Mouse (Mus musculus) Patski (cell line): ENCODE results near the gene Islr2. TPM values are rescaled to one million over a fixed set of nuclear protein-coding genes. Genes with fewer than 3 reads are reported as not detected.

Source experiments
- ATAC-seq: fragments of 100-300 bp; one replicate; pipeline ENCODE4 v1.8.0; 2021
- CTCF ChIA-PET: fragments of 350-600 bp; sonication (Branson Sonifier 250); formaldehyde crosslinking; loops from one replicate; lab custom pipeline; 2022; ENCODE audit warnings: inconsistent platforms; lab: Charles Lee
- POLR2A ChIA-PET: fragments of 350-600 bp; sonication (Branson Sonifier 250); formaldehyde crosslinking; loops from one replicate; lab custom pipeline; 2022; ENCODE audit warnings: antibody characterized with exemption, inconsistent platforms; lab: Charles Lee
- DNase-seq: peaks from one replicate; pipeline ENCODE4 v3.0.0-alpha.2; 2011; ENCODE audit warnings: low read depth, low spot score
- H3K27me3 ChIP-seq: fragments of 371-371 bp; one replicate; pipeline ENCODE4 v1.5.1; 2021
- CTCF ChIP-seq: fragments of 100-300 bp; IDR thresholded peaks from one replicate; pipeline ENCODE4 v1.5.1; 2021
- in situ Hi-C: fragments of 300-500 bp; cut with MboI; formaldehyde crosslinking; loops from 3 replicates; pipeline ENCODE4 v1.11.1; 2018; ENCODE audit warnings: low pct_unique_long_range_greater_than_20kb, mixed read lengths
- polyA plus RNA-seq: library from polyadenylated mRNA; unstranded; gene quantifications from one replicate; pipeline ENCODE4 v1.2.3, GENCODE M21; 2021

Gene Islr2
- polyA plus RNA-seq, 1 experiment from 2014 or later = 2.1 TPM

DNA sequence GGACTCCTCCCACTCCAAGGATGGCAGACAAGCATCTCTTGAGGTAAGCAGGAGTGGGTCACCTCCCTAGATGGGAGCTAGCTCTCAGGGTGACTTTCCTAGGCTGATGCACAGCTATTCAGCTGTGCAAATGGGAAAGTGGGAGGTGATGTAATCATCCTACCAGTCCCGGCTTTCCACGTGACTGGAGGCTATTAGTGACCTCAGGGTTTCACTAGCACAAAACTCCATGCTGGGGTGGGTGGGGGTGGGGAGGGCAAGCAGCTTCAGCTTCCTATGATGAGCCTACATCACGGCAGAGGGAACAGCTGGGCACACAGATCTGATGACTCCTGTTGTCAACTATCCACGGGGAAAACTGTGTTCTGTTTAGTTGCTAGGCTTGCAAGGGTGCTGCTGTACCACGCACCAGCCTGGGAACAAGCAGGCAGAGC lies 29.3 kb downstream of the Islr2 start:
- H3K27me3 ChIP-seq = no peaks in the 10 kb centered on the region
- no peak for TF ChIP-seq CTCF
- DNase-seq = peak; percentile 84
- ChIA-PET POLR2A (interaction anchor here (0.6 to 1.5 kb wide), 3 partner anchors 19 to 176 kb away, joined by 3 to 5 read pairs (median 4); no protein-coding TSS in a partner anchor), CTCF (interaction anchor here (0.8 kb wide), 1 partner anchor 21 kb away, joined by 3 read pairs; no protein-coding TSS in a partner anchor)
- ATAC-seq = peak; percentile 82
- in situ Hi-C loops = no loop called here

DNA sequence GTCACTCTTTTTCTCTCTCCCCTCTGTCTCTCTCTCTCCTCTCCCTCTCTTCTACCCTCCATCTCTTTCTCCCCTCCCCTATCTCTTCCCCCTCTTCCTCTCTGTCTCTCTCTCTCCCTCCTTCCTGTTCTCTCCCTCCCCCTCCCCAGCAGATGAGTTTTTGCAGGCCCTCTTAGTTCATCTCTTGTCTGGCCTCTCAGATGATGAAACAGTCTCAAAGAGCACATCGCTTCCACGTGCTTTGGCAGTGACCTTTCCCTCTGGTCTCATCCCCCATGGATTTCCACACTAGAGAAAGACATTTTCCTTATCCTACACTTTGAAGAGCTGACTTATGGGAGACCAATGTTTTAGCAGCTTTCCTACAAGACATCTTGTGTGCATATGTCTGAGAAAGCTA lies 31.3 kb downstream of the Islr2 start:
- ATAC-seq (no peak), DNase-seq (no peak)
- no peak for TF ChIP-seq CTCF
- no peaks in the 10 kb centered on the region for H3K27me3 ChIP-seq
- ChIA-PET CTCF (interaction anchor here (1.2 kb wide), 1 partner anchor 12 kb away, joined by 3 read pairs; no protein-coding TSS in a partner anchor), POLR2A (interaction anchor here (1.1 to 1.2 kb wide), 2 partner anchors 19 to 23 kb away, joined by 3 read pairs; no protein-coding TSS in a partner anchor)
- in situ Hi-C loops = no loop called here

- TF ChIP-seq CTCF = no peak
- H3K27me3 ChIP-seq = no peaks in the 10 kb centered on the region
- ATAC-seq = no peak
- DNase-seq = no peak
- POLR2A ChIA-PET = no interaction called here
- in situ Hi-C loops = no loop called here
- CTCF ChIA-PET = interaction anchor here (1.8 kb wide), 1 partner anchor 119 kb away, joined by 4 read pairs; no protein-coding TSS in a partner anchor
Measured at GRCm38 (mm10) chr9:58169426-58169825, 34.7 kb downstream of the Islr2 start.

- CTCF ChIA-PET = interaction anchor here (1.8 kb wide), 2 partner anchors 16 to 119 kb away, joined by 4 read pairs; no protein-coding TSS in a partner anchor
- no peaks in the 10 kb centered on the region for H3K27me3 ChIP-seq
- DNase-seq (no peak), ATAC-seq (no peak)
- in situ Hi-C loops = no loop called here
- no peak for TF ChIP-seq CTCF
- POLR2A ChIA-PET = no interaction called here
Measured at GRCm38 (mm10) chr9:58168880-58169279, 35.2 kb downstream of the Islr2 start.

- CTCF ChIA-PET = interaction anchor here (1.1 kb wide), 1 partner anchor 115 kb away, joined by 3 read pairs; no protein-coding TSS in a partner anchor
- POLR2A ChIA-PET = no interaction called here
- no peak for TF ChIP-seq CTCF
- in situ Hi-C loops = no loop called here
- no peak for DNase-seq
- no peaks in the 10 kb centered on the region for H3K27me3 ChIP-seq
- no peak for ATAC-seq
Measured at GRCm38 (mm10) chr9:58165779-58166178, 38.3 kb downstream of the Islr2 start.

DNA sequence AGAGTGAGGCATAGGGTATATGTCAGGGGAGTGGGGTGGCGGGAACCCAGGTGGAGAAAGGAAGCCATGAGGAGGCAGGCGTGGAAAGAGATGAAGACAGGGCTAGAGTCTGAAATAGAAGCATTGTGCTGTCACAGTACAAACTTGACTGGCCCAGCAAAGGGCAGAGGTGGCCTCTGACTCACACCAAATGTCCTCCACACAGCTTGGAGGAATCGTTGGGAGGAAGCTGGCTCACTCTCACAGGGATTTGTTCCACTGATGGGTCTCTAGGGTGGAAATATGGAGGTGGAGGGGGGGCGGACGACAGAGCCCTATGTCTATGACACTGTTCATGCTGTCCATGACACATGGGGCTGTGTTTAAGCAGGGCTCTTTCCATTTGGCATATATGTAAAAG lies 41.0 kb downstream of the Islr2 start:
- no peak for TF ChIP-seq CTCF

DNA sequence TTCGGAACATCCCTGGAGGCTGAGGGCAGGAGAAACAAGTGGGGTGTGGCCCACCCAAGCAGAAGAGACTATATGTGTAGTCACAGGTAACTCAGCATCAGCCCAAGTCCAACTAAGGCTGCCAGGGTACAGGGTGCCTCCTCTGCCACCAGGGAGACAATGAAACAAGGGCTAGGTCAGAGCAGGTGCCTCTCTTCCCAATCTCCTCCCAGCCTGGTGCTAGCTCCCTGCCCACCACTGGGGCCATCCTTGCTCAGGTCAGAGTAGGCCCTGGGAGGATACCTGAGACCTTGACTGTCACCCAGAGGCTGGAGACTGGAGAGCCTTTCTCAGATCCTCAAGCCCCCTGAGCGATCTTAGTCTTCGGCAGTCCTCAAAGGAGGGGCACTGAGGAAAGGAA lies 41.9 kb downstream of the Islr2 start:
- ATAC-seq = no peak
- in situ Hi-C loops = no loop called here
- ChIA-PET POLR2A (no interaction called here), CTCF (no interaction called here)
- TF ChIP-seq CTCF = no peak
- H3K27me3 ChIP-seq = no peaks in the 10 kb centered on the region
- no peak for DNase-seq

More for the DNA sequence above, 41.0 kb downstream of the Islr2 start:
- CTCF ChIA-PET = no interaction called here
- no peak for ATAC-seq
- POLR2A ChIA-PET = no interaction called here
- no peak for DNase-seq
- in situ Hi-C loops = no loop called here
- H3K27me3 ChIP-seq = no peaks in the 10 kb centered on the region

DNA sequence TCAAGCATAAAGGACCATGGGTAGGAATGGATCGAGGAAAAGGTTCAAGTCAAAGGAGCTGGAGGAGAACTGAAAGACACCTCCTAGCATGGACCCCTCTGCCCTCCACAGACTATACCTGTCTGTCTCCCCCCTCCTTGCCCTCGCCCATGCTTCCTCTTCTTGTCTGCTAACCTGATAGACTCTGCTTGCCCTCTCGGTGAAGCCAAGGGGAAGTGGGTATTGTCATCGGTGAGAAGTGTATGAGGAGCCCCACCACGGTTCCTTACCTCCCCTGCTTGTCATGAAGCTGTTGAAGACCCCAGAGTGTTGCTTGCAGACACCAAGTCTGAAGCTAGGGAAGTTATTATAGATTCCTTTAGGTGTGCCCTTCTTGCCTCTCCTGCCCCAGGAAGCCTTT lies 43.8 kb downstream of the Islr2 start:
- ChIA-PET CTCF (interaction anchor here (1.3 kb wide), 1 partner anchor 122 kb away, joined by 3 read pairs; no protein-coding TSS in a partner anchor), POLR2A (no interaction called here)
- no peak for DNase-seq
- in situ Hi-C loops = no loop called here
- H3K27me3 ChIP-seq = no peaks in the 10 kb centered on the region
- no peak for ATAC-seq
- TF ChIP-seq CTCF = no peak

GRCm38 (mm10) chr9:58159855-58160254 lies 44.3 kb downstream of the Islr2 start:
- no peak for TF ChIP-seq CTCF
- POLR2A ChIA-PET = no interaction called here
- in situ Hi-C loops = no loop called here
- CTCF ChIA-PET = interaction anchor here (1.3 kb wide), 1 partner anchor 121 kb away, joined by 3 read pairs; no protein-coding TSS in a partner anchor
- no peak for ATAC-seq
- H3K27me3 ChIP-seq = no peaks in the 10 kb centered on the region
- DNase-seq = no peak

DNA sequence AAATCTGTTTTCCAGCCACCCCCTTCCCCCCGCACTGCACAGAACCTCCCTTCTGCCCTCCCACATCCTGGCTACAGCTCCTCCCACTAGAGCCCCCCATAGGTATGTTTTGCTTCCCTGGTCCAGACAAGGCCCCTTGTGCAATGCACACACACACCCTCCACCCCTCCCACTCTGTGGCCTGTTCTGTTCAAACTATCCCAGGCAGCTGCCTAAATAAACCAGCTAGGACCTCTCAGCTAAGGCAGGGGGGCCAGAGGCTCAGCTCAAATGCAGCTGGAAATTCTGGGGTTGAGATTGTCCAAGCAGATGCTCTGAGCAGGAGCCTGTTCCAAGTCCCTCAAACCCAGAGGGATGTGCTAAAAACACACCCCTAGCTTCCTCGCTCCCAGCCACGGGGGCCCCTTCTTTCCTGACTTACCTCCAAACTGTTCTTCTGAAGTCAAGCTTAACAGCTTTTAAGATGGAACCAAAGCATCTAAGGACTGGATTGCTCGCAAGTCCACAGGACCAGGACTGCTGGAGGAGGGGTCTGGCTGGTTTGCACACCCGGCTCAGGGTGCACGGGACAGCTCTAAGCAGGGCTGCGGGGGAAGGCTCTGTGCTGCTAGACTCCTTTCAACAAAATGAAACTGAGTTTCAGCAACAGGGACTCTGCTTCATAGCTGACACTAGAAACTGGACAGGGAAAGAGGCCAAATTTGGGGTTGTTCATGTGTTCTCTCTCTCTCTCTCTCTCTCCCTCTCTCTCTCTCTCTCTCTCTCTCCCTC lies 45.4 kb downstream of the Islr2 start:
- in situ Hi-C loops = no loop called here
- POLR2A ChIA-PET = interaction anchor here (1.1 kb wide), 1 partner anchor 17 kb away, joined by 6 read pairs; no protein-coding TSS in a partner anchor
- ATAC-seq (no peak), DNase-seq (no peak)
- CTCF ChIA-PET = interaction anchor here (0.8 to 1.3 kb wide), 2 partner anchors 13 to 120 kb away, joined by 3 read pairs; no protein-coding TSS in a partner anchor
- TF ChIP-seq CTCF = no peak
- H3K27me3 ChIP-seq = no peaks in the 10 kb centered on the region

DNA sequence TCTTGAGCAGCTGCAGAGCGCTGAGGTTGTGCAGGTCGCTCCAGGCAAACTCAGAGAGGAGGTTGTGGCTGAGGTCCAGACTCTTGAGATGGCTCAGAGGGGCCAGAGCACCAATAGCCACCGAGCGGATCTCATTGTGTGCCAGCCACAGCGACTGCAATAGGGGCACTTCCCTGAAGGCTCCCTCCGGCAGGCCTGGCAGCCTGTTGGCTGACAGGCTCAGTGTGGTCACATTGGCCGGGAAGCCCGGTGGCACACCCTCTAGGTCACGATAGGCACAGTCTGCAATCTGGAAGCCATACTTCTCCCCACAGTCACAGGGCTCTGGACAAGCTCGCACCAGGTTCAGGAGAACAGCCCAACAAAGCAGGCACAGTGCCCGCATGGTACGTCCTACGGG lies 46.3 kb downstream of the Islr2 start:
- ChIA-PET POLR2A (no interaction called here), CTCF (interaction anchor here (1.3 to 1.8 kb wide), 2 partner anchors 15 to 92 kb away, joined by 3 to 4 read pairs; no protein-coding TSS in a partner anchor)
- in situ Hi-C loops = no loop called here
- TF ChIP-seq CTCF = no peak
- no peaks in the 10 kb centered on the region for H3K27me3 ChIP-seq
- ATAC-seq (no peak), DNase-seq (no peak)
